In genomic region chr11:95075197-95076040, GRCm38 (mm10) we compare ENCODE assay signal across 8 mouse cellular contexts. TPM values are rescaled to one million over a fixed set of nuclear protein-coding genes. Genes with fewer than 3 reads are reported as not detected.
DNase-seq lines count a peak whose midpoint lies in the region; ATAC-seq and TF ChIP-seq lines count a peak whose summit lies in the region.

No protein-coding gene starts in this region.

- H3K9me3 ChIP-seq in CH12.LX (replicated peaks; ENCODE audit: low read length) = no peaks in the 10 kb centered on the region
- no peaks in the 10 kb centered on the region for H3K9me3 ChIP-seq in forebrain, embryonic 16.5 days (ENCODE audit: control insufficient read depth, low read length)
- no peaks in the 10 kb centered on the region for H3K9me3 ChIP-seq in liver, embryonic 14.5 days (ENCODE audit: control insufficient read depth, low read length)

- H3K79me2 ChIP-seq in CH12.LX (replicated peaks; ENCODE audit: control insufficient read depth, extremely low read depth, insufficient read depth, poor library complexity, severe bottlenecking) = peaks cover 32% of the 10 kb centered on the region

- 8% methylated on average over 19 of the region's 19 CpGs for WGBS in forebrain, embryonic 16.5 days
- WGBS in liver, embryonic 14.5 days (ENCODE audit: insufficient replicate concordance) = 8% methylated on average over 19 of the region's 19 CpGs
- 20% methylated on average over 19 of the region's 19 CpGs for WGBS in olfactory bulb, adult 2 months

- DNase-seq in cerebellum, adult 11-12 months = peak; percentile 51
- no peak for DNase-seq in cerebellum, adult 8-10 months
- no peak for DNase-seq in CH12.LX (ENCODE audit: extremely low read depth)
- DNase-seq in liver, embryonic 14.5 days (ENCODE audit: low read depth in 3 of 3, low spot score in 3 of 3) = no peak
- no peak for DNase-seq in urinary bladder, postnatal 25 days (ENCODE audit: low spot score)
- DNase-seq in left cerebral cortex, postnatal 36 days (ENCODE audit: low spot score in 2 of 2) = no peak

- TF ChIP-seq POLR2A in CH12.LX (IDR thresholded peaks at IDR 0.05; ENCODE audit: low read depth, low read length) = no peak
- TF ChIP-seq POLR2A in olfactory bulb, adult 2 months (IDR thresholded peaks at IDR 0.05; ENCODE audit: insufficient read depth, low read depth, low read length) = no peak

- H3K27ac ChIP-seq in CH12.LX (ENCODE audit: insufficient read depth, low read depth) = no peak overlapping the region; the same call in 1 of the 2 replicates
- no peak overlapping the region for H3K27ac ChIP-seq in forebrain, embryonic 16.5 days (ENCODE audit: low read length)
- H3K27ac ChIP-seq in liver, embryonic 14.5 days = no peak overlapping the region
- no peak overlapping the region for H3K27ac ChIP-seq in olfactory bulb, adult 2 months (ENCODE audit: insufficient read depth, low read depth, low read length)

- peaks cover 0 to 12% of the 10 kb centered on the region in 2 experiments for H3K36me3 ChIP-seq in CH12.LX (replicated peaks in 1 of 2; ENCODE audit: control insufficient read depth in 1 of 2, insufficient read depth in 1 of 2, low read length in 1 of 2)
- H3K36me3 ChIP-seq in forebrain, embryonic 16.5 days (ENCODE audit: control insufficient read depth, insufficient read depth) = no peaks in the 10 kb centered on the region
- H3K36me3 ChIP-seq in liver, embryonic 14.5 days (replicated peaks; ENCODE audit: control insufficient read depth, insufficient read depth, low read depth) = no peaks in the 10 kb centered on the region

- H3K27me3 ChIP-seq in CH12.LX (replicated peaks) = peaks cover 27% of the 10 kb centered on the region
- H3K27me3 ChIP-seq in forebrain, embryonic 16.5 days (replicated peaks; ENCODE audit: control insufficient read depth, insufficient read depth, low read length) = peaks cover 13% of the 10 kb centered on the region
- peaks cover 55% of the 10 kb centered on the region for H3K27me3 ChIP-seq in liver, embryonic 14.5 days (ENCODE audit: control insufficient read depth, insufficient read depth, low read length)

- intact Hi-C loops in left cerebral cortex, postnatal 36 days (cut with DNase I) = loop anchor here (2.0 kb wide), 1 partner anchor 31 kb away; no protein-coding TSS in a partner anchor

- H3K9ac ChIP-seq in CH12.LX (ENCODE audit: insufficient read depth, low read depth) = peak overlapping the region; percentile 46
- H3K9ac ChIP-seq in forebrain, embryonic 16.5 days (replicated peaks; ENCODE audit: low read depth, low read length) = peak overlapping the region; percentile 58
- no peak overlapping the region for H3K9ac ChIP-seq in liver, embryonic 14.5 days (replicated peaks)

- no peak for ATAC-seq in forebrain, embryonic 16.5 days
- ATAC-seq in liver, embryonic 14.5 days (ENCODE audit: insufficient read depth) = no peak

- in situ Hi-C loops in CH12.LX (cut with MboI; ENCODE audit: low pct_ligation_motif_present, low pct_unique_long_range_greater_than_20kb, low sequenced_read_pairs) = no loop called here

- peak in 1 of 2 experiments; percentile 54; a peak in 2 of 4 replicates for TF ChIP-seq CTCF in CH12.LX (conservative IDR thresholded peaks at IDR 0.05 in 1 of 2, IDR thresholded peaks at IDR 0.05 in 1 of 2; ENCODE audit: low read depth in 2 of 2, low read length in 2 of 2)
- TF ChIP-seq CTCF in liver, embryonic 14.5 days (IDR thresholded peaks at IDR 0.05; ENCODE audit: low read depth) = no peak
- no peak for TF ChIP-seq CTCF in olfactory bulb, adult 2 months (IDR thresholded peaks at IDR 0.05; ENCODE audit: insufficient read depth, low read depth, low read length)

- peaks cover 26 to 64% of the 10 kb centered on the region in 2 experiments for H3K4me1 ChIP-seq in CH12.LX (ENCODE audit: control insufficient read depth in 1 of 2, insufficient read depth in 2 of 2)
- H3K4me1 ChIP-seq in forebrain, embryonic 16.5 days (replicated peaks; ENCODE audit: control insufficient read depth, insufficient read depth, low read length) = peaks cover 16% of the 10 kb centered on the region; the same call in 1 of the 2 replicates
- peaks cover 0 to 11% of the 10 kb centered on the region in 2 experiments; a peak in 2 of 4 replicates for H3K4me1 ChIP-seq in liver, embryonic 14.5 days (replicated peaks; ENCODE audit: control insufficient read depth in 2 of 2, insufficient read depth in 2 of 2, low read length in 1 of 2)
- peaks cover 24% of the 10 kb centered on the region for H3K4me1 ChIP-seq in olfactory bulb, adult 2 months (ENCODE audit: control insufficient read depth, insufficient read depth, low read length)

- peak overlapping the region; percentile 64 to 82 (median 75) for H3K4me3 ChIP-seq in CH12.LX (replicated peaks in 1 of 3; ENCODE audit: low read depth in 2 of 3, low read length in 2 of 3, poor library complexity in 1 of 3)
- H3K4me3 ChIP-seq in forebrain, embryonic 16.5 days (replicated peaks; ENCODE audit: low read length) = peak overlapping the region; percentile 62
- peak overlapping the region; percentile 25 to 40; a peak in 3 of 4 replicates for H3K4me3 ChIP-seq in liver, embryonic 14.5 days (ENCODE audit: insufficient read depth in 1 of 2, low read depth in 2 of 2, low read length in 2 of 2)
- peak overlapping the region; percentile 55 for H3K4me3 ChIP-seq in olfactory bulb, adult 2 months (ENCODE audit: insufficient read depth, low read depth, low read length)

- dilution Hi-C loops in CH12.LX (cut with MboI; ENCODE audit: extremely low pct_ligation_motif_present, extremely low pct_unique_long_range_greater_than_20kb, low sequenced_read_pairs) = no loop called here

- TF ChIP-seq EP300 in CH12.LX (IDR thresholded peaks at IDR 0.05; ENCODE audit: low read length) = 0 out of 2 replicates have a peak, but pooled peaks have one; percentile 19
- TF ChIP-seq EP300 in liver, embryonic 14.5 days (IDR thresholded peaks at IDR 0.05; ENCODE audit: low read depth) = no peak

- H3K4me2 ChIP-seq in CH12.LX (ENCODE audit: insufficient read depth, low read depth, poor library complexity, severe bottlenecking) = peak overlapping the region; percentile 58
- peak overlapping the region; percentile 87 for H3K4me2 ChIP-seq in forebrain, embryonic 16.5 days (ENCODE audit: low read length)
- peak overlapping the region; percentile 37 for H3K4me2 ChIP-seq in liver, embryonic 14.5 days (ENCODE audit: low read depth)

- TF ChIP-seq RAD21 in CH12.LX (IDR thresholded peaks at IDR 0.05; ENCODE audit: low read depth, low read length) = no peak

TF ChIP-seq in CH12.LX, 34 proteins besides CTCF, POLR2A, EP300 and RAD21:
- TF ChIP-seq E2F4 (IDR thresholded peaks at IDR 0.05; ENCODE audit: insufficient replicate concordance, low read depth, low read length) = no peak
- TF ChIP-seq SIN3A (IDR thresholded peaks at IDR 0.05; ENCODE audit: low read length) = peak; percentile 76; the same call in 1 of the 2 replicates
- peak; percentile 26; the same call in 1 of the 2 replicates for TF ChIP-seq HCFC1 (IDR thresholded peaks at IDR 0.05; ENCODE audit: low read depth, low read length)
- peak; percentile 27; the same call in 1 of the 2 replicates for TF ChIP-seq NELFE (IDR thresholded peaks at IDR 0.05; ENCODE audit: low read depth, low read length)
- TF ChIP-seq JUND (conservative IDR thresholded peaks at IDR 0.05; ENCODE audit: low read depth, low read length) = no peak
- TF ChIP-seq MAX (IDR thresholded peaks at IDR 0.05; ENCODE audit: low read length) = no peak; the same call in 1 of the 2 replicates
- no peak for TF ChIP-seq GABPA (IDR thresholded peaks at IDR 0.05; ENCODE audit: insufficient replicate concordance, low read depth, low read length)
- TF ChIP-seq CHD2 (IDR thresholded peaks at IDR 0.05; ENCODE audit: low read length) = peak; percentile 41
- TF ChIP-seq MXI1 (IDR thresholded peaks at IDR 0.05; ENCODE audit: low read depth, low read length) = peak; percentile 44; the same call in 1 of the 2 replicates
- TF ChIP-seq KAT2A (IDR thresholded peaks at IDR 0.05; ENCODE audit: insufficient replicate concordance, low read length) = no peak
- TF ChIP-seq ELF1 (IDR thresholded peaks at IDR 0.05; ENCODE audit: low read depth, low read length) = peak; percentile 84
- no peak for TF ChIP-seq CHD1 (IDR thresholded peaks at IDR 0.05; ENCODE audit: low read depth, low read length)
- peak; percentile 58; the same call in 1 of the 2 replicates for TF ChIP-seq MAZ (IDR thresholded peaks at IDR 0.05; ENCODE audit: low read depth, low read length)

RNA-seq across cellular contexts. Expression of gene Itga3, which starts 1.2 kb away (rescaled TPM):
- total RNA-seq in CH12.LX (2012; rRNA removed) (34.9 and 53.0 TPM in 2 replicates), CH12.LX (2014; rRNA removed) (5.5 and 5.8 TPM in 2 replicates)
- polyA plus RNA-seq in CH12.LX (2012; ENCODE audit: insufficient read length, low read depth) = 8.3 and 9.0 TPM in 2 replicates
- polyA plus RNA-seq in forebrain, embryonic 16.5 days (2015; fragmentation: Nextera tagmentation; extraction: Ambion mirVana) = 6.3 and 8.5 TPM in 2 replicates
- polyA plus RNA-seq in liver, embryonic 14.5 days (2012; rRNA removed) = 1.7 and 2.0 TPM in 2 replicates
- polyA plus RNA-seq in liver, embryonic 14.5 days (2014; fragmentation: Nextera tagmentation; extraction: Ambion mirVana) = 1.5 and 1.9 TPM in 2 replicates
- polyA plus RNA-seq in olfactory bulb, adult 2 months (2012; ENCODE audit: insufficient read depth, insufficient read length, low replicate concordance, missing spikeins) = not detected in 2 replicates
- total RNA-seq in left cerebral cortex, postnatal 36 days (2021) = 10 to 100 TPM; 15.2 to 16.2 TPM

RNA-seq across cellular contexts. Expression of gene Pdk2, which starts 34.3 kb away (rescaled TPM):
- total RNA-seq in CH12.LX (2012; rRNA removed) (not detected in 2 replicates), CH12.LX (2014; rRNA removed) (not detected in 2 replicates)
- polyA plus RNA-seq in CH12.LX (2012; ENCODE audit: insufficient read length, low read depth) = not detected in 2 replicates
- polyA plus RNA-seq in forebrain, embryonic 16.5 days (2015; fragmentation: Nextera tagmentation; extraction: Ambion mirVana) = 27.6 and 29.2 TPM in 2 replicates
- polyA plus RNA-seq in liver, embryonic 14.5 days (2012; rRNA removed) = 3.5 and 3.6 TPM in 2 replicates
- polyA plus RNA-seq in liver, embryonic 14.5 days (2014; fragmentation: Nextera tagmentation; extraction: Ambion mirVana) = 7.0 and 9.1 TPM in 2 replicates
- not detected in 2 replicates for polyA plus RNA-seq in olfactory bulb, adult 2 months (2012; ENCODE audit: insufficient read depth, insufficient read length, low replicate concordance, missing spikeins)
- 100 to 1,000 TPM; 104 to 110 TPM for total RNA-seq in left cerebral cortex, postnatal 36 days (2021)

RNA-seq across cellular contexts. Expression of gene Dlx3, which starts 44.5 kb away (rescaled TPM):
- total RNA-seq in CH12.LX (2012; rRNA removed) (0.21 and 0.55 TPM in 2 replicates), CH12.LX (2014; rRNA removed) (0.08 TPM in 2 replicates)
- polyA plus RNA-seq in CH12.LX (2012; ENCODE audit: insufficient read length, low read depth) = 0.17 and 0.22 TPM in 2 replicates
- polyA plus RNA-seq in forebrain, embryonic 16.5 days (2015; fragmentation: Nextera tagmentation; extraction: Ambion mirVana) = 0.10 and 0.27 TPM in 2 replicates
- polyA plus RNA-seq in liver, embryonic 14.5 days (2012; rRNA removed) = 0.01 TPM in 1 of 2 replicates, not detected in the other
- not detected in 2 replicates for polyA plus RNA-seq in liver, embryonic 14.5 days (2014; fragmentation: Nextera tagmentation; extraction: Ambion mirVana)
- not detected in 2 replicates for polyA plus RNA-seq in olfactory bulb, adult 2 months (2012; ENCODE audit: insufficient read depth, insufficient read length, low replicate concordance, missing spikeins)
- total RNA-seq in left cerebral cortex, postnatal 36 days (2021) = not detected

Comparison
In these comparisons a context has a peak if more than half of its experiments do, and no peak if none do; other contexts are left out.
1. H3K4me2 ChIP-seq: peak in every context shown above with its lines; median percentile 87 in forebrain, embryonic 16.5 days; 58 in CH12.LX; 37 in liver, embryonic 14.5 days.